Mouse (Mus musculus) lung, postnatal 0 days (tissue): ENCODE measurements around the gene Pard3.

Experiments used
- CTCF ChIP-seq: IDR thresholded peaks from 2 replicates; pipeline ENCODE4 v1.5.1; 2016; ENCODE audit warnings: antibody characterized with exemption, mild to moderate bottlenecking
- EP300 ChIP-seq: IDR thresholded peaks from 2 replicates; pipeline ENCODE4 v1.6.1; 2016; ENCODE audit warnings: antibody characterized with exemption, mild to moderate bottlenecking, control low read depth

GRCm38 (mm10) chr8:127525673-127526072 is 462.0 kb downstream of the Pard3 start:
- TF ChIP-seq EP300 (no peak), CTCF (no peak)
